Mouse (Mus musculus) embryonic facial prominence, embryonic 15.5 days (tissue): ENCODE measurements around the gene Specc1. TPM values are rescaled to one million over a fixed set of nuclear protein-coding genes. Genes with fewer than 3 reads are reported as not detected.

Experiments
- ATAC-seq: fragments of 200-750 bp; cut with Nextera tagmentation; 2 replicates; pipeline ENCODE4 v1.8.0; 2017; ENCODE audit warnings: low read depth, moderate TSS enrichment; ENCODE audit not compliant: insufficient number of reproducible peaks, low FRiP score, low TSS enrichment
- H3K27ac ChIP-seq: fragments of 300-500 bp; sonication (generic); replicated peaks from 2 replicates; pipeline ENCODE4 v1.5.1; 2015; ENCODE audit warnings: mild to moderate bottlenecking, inconsistent platforms
- H3K27me3 ChIP-seq: fragments of 300-500 bp; sonication (generic); 2 replicates; pipeline ENCODE4 v1.6.1; 2015; ENCODE audit warnings: inconsistent platforms
- H3K36me3 ChIP-seq: fragments of 300-500 bp; sonication (generic); 2 replicates; pipeline ENCODE4 v1.6.1; 2015; ENCODE audit warnings: mild to moderate bottlenecking, inconsistent platforms
- H3K4me1 ChIP-seq: fragments of 300-500 bp; sonication (generic); 2 replicates; pipeline ENCODE4 v1.6.1; 2015; ENCODE audit warnings: inconsistent platforms
- H3K4me2 ChIP-seq: fragments of 300-500 bp; sonication (generic); replicated peaks from 2 replicates; pipeline ENCODE4 v1.6.1; 2015; ENCODE audit warnings: mild to moderate bottlenecking, inconsistent platforms
- H3K4me3 ChIP-seq: fragments of 300-500 bp; sonication (generic); replicated peaks from 2 replicates; pipeline ENCODE4 v1.5.1; 2015; ENCODE audit warnings: mild to moderate bottlenecking, inconsistent platforms
- H3K9ac ChIP-seq: fragments of 300-500 bp; sonication (generic); 2 replicates; pipeline ENCODE4 v1.6.1; 2015; ENCODE audit warnings: inconsistent platforms
- H3K9me3 ChIP-seq: fragments of 300-500 bp; sonication (generic); replicated peaks from 2 replicates; pipeline ENCODE4 v1.6.1; 2016; ENCODE audit warnings: inconsistent platforms
- WGBS: fragments of 180-500 bp; shearing (Covaris S2); methylation state at CpG from one replicate; pipeline ENCODE4 v1.1.7; 2015; 5-methylcytosine and 5-hydroxymethylcytosine counted together
- polyA plus RNA-seq: library from polyadenylated mRNA; unstranded; fragments of >200 nt; fragmentation: Nextera tagmentation; extraction: Ambion mirVana; gene quantifications from 2 replicates; pipeline ENCODE4 v1.2.1, GENCODE M21; 2015

Specc1 gene
- polyA plus RNA-seq, 1 experiment from 2014 or later, result 10.8 TPM

DNA sequence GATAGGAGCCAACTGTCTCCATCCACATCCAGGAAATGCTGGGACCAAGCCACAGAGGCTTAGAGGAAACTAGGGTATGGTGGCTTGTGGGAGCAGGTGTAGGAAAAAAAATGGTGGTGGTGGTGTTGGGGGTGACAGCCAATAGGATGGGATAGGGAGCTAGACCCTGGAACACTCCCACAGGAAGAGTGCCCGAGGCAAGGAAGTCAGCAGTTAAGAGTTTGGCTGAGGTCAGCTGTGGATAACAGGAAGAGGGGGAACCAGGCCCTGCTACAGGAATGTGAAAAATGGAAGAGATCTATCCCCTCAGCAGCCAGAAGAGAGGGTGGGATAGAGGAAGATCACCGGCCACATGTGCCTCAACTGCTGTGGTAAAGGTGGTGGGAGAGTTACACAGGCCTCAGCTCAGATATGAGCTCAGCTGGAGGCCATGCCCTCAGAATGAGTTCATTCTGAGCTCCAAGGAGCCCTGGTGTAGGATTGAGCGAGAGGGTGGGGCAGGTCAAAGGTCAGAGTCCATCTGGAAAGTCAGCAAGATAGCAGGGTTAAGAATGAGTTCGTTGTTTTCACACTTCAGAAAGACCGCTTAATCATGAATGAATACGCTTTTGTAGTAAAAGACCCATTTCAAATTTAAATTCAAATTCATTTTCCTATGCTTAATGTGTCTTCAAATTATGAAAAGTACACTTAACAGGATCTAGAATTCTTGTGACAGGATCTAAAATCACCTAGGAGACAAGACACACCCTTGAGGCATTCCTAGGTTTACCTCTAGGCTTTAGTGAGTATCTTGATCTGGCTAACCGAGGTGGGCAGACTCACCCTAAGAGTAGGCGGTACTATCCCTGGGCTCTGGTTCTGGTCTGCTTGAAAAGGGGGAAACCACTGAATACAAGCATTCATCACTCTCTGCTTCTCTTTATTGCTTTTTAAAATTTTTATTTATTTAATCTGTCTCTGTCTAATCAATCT lies 94.1 kb downstream of the Specc1 start:
- Histone ChIP-seq H3K4me2 (no peak overlapping the region), H3K4me3 (no peak overlapping the region), H3K9ac (no peak overlapping the region), H3K36me3 (no peaks in the 10 kb centered on the region), H3K9me3 (no peaks in the 10 kb centered on the region), H3K27me3 (no peaks in the 10 kb centered on the region), H3K27ac (no peak overlapping the region), H3K4me1 (0 out of 2 replicates have a peak, but pooled peaks cover 6% of the 10 kb centered on the region)
- ATAC-seq, result no peak
- 51% methylated on average over 8 of the region's 8 CpGs for WGBS

GRCm38 (mm10) chr11:62051487-62051886 lies 94.9 kb downstream of the Specc1 start:
- ATAC-seq, result no peak
- WGBS, result 85% methylated on average over 4 of the region's 4 CpGs
- Histone ChIP-seq H3K27me3 (no peaks in the 10 kb centered on the region), H3K9me3 (no peaks in the 10 kb centered on the region), H3K4me2 (no peak overlapping the region), H3K4me1 (0 out of 2 replicates have a peak, but pooled peaks cover 6% of the 10 kb centered on the region), H3K9ac (no peak overlapping the region), H3K36me3 (no peaks in the 10 kb centered on the region), H3K4me3 (no peak overlapping the region), H3K27ac (no peak overlapping the region)

DNA sequence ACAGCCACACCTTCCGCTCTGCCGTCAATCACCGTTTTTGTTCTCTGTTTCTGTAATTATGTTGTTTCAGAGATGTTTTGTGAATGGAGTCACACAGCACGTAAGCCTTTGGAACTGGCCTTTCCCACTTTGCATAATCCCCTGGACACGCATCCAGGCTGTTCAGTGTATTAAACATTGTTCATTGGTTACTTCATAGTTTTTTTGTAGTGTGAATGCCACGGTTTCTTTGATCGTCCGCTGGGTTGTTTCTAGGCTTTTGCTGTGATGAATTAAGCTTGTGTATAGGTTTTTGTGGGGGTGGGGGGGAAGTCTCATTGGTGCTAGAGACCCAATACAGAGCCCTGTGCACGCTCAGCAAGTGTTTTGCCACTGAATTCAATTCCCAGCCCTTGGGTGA lies 97.4 kb downstream of the Specc1 start:
- WGBS, result 61% methylated on average over 9 of the region's 9 CpGs
- Histone ChIP-seq H3K9ac (no peak overlapping the region), H3K4me2 (no peak overlapping the region), H3K27me3 (no peaks in the 10 kb centered on the region), H3K4me3 (no peak overlapping the region), H3K27ac (no peak overlapping the region), H3K9me3 (no peaks in the 10 kb centered on the region), H3K4me1 (0 out of 2 replicates have a peak, but pooled peaks cover 6% of the 10 kb centered on the region), H3K36me3 (no peaks in the 10 kb centered on the region)
- no peak for ATAC-seq

DNA sequence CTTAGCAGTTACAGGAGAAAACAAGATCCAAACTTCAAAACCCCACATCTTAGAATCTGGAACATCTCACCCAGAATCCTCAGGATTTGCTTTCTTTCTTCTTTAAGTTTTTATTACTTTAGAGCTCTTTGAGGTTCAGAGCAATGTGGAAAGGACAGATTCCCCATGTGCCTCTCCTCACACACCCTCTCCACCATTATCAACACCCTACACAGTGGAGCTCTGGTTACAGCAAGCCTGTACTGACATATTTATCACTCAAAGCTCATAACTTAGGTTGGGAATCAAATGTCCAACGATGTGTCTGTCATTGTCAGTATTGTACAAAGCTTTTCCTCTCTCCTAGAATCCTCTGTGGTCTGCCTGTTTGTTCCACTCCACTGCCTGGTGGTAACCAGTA lies 108.0 kb downstream of the Specc1 start:
- Histone ChIP-seq H3K4me1 (no peaks in the 10 kb centered on the region), H3K9ac (no peak overlapping the region), H3K27me3 (no peaks in the 10 kb centered on the region), H3K9me3 (no peaks in the 10 kb centered on the region), H3K27ac (no peak overlapping the region), H3K4me2 (no peak overlapping the region), H3K36me3 (no peaks in the 10 kb centered on the region), H3K4me3 (no peak overlapping the region)
- WGBS, result 48% methylated on average over 1 of the region's 1 CpGs
- no peak for ATAC-seq

GRCm38 (mm10) chr11:62065655-62066054 lies 109.1 kb downstream of the Specc1 start:
- H3K4me2 ChIP-seq, result no peak overlapping the region
- no peaks in the 10 kb centered on the region for H3K4me1 ChIP-seq
- no peak overlapping the region for H3K4me3 ChIP-seq
- H3K9ac ChIP-seq, result no peak overlapping the region
- H3K9me3 ChIP-seq, result no peaks in the 10 kb centered on the region
- H3K36me3 ChIP-seq, result no peaks in the 10 kb centered on the region
- no peak overlapping the region for H3K27ac ChIP-seq
- H3K27me3 ChIP-seq, result no peaks in the 10 kb centered on the region
- WGBS, result 66% methylated on average over 6 of the region's 6 CpGs
- no peak for ATAC-seq

GRCm38 (mm10) chr11:62069554-62069953 lies 113.0 kb downstream of the Specc1 start:
- H3K9me3 ChIP-seq, result no peaks in the 10 kb centered on the region
- 45% methylated on average over 2 of the region's 2 CpGs for WGBS
- no peak for ATAC-seq

GRCm38 (mm10) chr11:62070206-62070605 lies 113.6 kb downstream of the Specc1 start:
- no peak overlapping the region for H3K4me3 ChIP-seq
- H3K27me3 ChIP-seq, result no peaks in the 10 kb centered on the region
- no peak overlapping the region for H3K4me2 ChIP-seq
- no peaks in the 10 kb centered on the region for H3K9me3 ChIP-seq
- WGBS, result 79% methylated on average over 7 of the region's 7 CpGs
- ATAC-seq, result no peak
- no peaks in the 10 kb centered on the region for H3K36me3 ChIP-seq
- no peaks in the 10 kb centered on the region for H3K4me1 ChIP-seq
- H3K9ac ChIP-seq, result no peak overlapping the region
- no peak overlapping the region for H3K27ac ChIP-seq

More at GRCm38 (mm10) chr11:62069554-62069953, 113.0 kb downstream of the Specc1 start:
- no peak overlapping the region for H3K27ac ChIP-seq
- no peaks in the 10 kb centered on the region for H3K4me1 ChIP-seq
- no peaks in the 10 kb centered on the region for H3K36me3 ChIP-seq
- no peak overlapping the region for H3K4me2 ChIP-seq
- no peaks in the 10 kb centered on the region for H3K27me3 ChIP-seq
- H3K9ac ChIP-seq, result no peak overlapping the region
- H3K4me3 ChIP-seq, result no peak overlapping the region

GRCm38 (mm10) chr11:62072406-62072805 lies 115.8 kb downstream of the Specc1 start:
- no peak overlapping the region for H3K9ac ChIP-seq
- H3K4me3 ChIP-seq, result no peak overlapping the region
- H3K4me2 ChIP-seq, result no peak overlapping the region
- H3K36me3 ChIP-seq, result no peaks in the 10 kb centered on the region
- H3K4me1 ChIP-seq, result no peaks in the 10 kb centered on the region; the same call in 1 of the 2 replicates
- H3K27ac ChIP-seq, result no peak overlapping the region
- no peaks in the 10 kb centered on the region for H3K27me3 ChIP-seq
- 79% methylated on average over 3 of the region's 3 CpGs for WGBS
- no peak for ATAC-seq
- H3K9me3 ChIP-seq, result no peaks in the 10 kb centered on the region

DNA sequence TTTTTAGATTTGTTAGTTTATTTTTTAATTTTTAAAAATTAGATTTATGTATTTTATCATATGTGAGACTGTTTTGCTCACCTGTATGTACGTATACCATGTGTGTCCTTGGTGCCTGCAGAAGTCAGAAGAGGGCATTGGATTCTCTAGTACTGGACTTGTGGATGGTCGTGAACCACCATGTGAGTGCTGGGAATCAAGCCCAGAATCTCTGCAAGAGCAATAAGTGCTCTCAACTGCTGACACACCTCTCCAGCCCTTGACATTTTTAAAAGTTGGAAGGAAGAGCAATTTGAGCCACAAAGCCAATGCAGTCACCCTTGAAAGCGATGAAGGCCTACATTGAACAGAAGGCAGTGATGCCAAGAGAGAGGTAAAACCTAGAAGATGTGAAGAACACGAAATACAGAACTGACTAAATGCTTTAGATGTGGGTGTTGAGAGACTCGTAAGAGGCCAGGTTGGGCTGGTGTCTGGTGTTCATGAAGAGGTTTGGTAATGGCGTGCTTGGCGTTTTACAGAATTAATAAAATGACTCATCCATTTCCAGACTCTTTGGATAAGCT lies 117.1 kb downstream of the Specc1 start:
- Histone ChIP-seq H3K4me2 (no peak overlapping the region), H3K9me3 (no peaks in the 10 kb centered on the region), H3K9ac (no peak overlapping the region), H3K4me1 (no peaks in the 10 kb centered on the region; the same call in 1 of the 2 replicates), H3K27ac (no peak overlapping the region), H3K36me3 (no peaks in the 10 kb centered on the region), H3K4me3 (no peak overlapping the region), H3K27me3 (no peaks in the 10 kb centered on the region)
- ATAC-seq, result no peak
- WGBS, result 88% methylated on average over 7 of the region's 7 CpGs

GRCm38 (mm10) chr11:62074578-62074977 lies 118.0 kb downstream of the Specc1 start:
- Histone ChIP-seq H3K36me3 (no peaks in the 10 kb centered on the region), H3K9me3 (no peaks in the 10 kb centered on the region), H3K4me2 (no peak overlapping the region), H3K27me3 (no peaks in the 10 kb centered on the region), H3K9ac (no peak overlapping the region), H3K4me1 (no peaks in the 10 kb centered on the region; the same call in 1 of the 2 replicates), H3K4me3 (no peak overlapping the region), H3K27ac (no peak overlapping the region)
- WGBS, result 82% methylated on average over 8 of the region's 8 CpGs
- no peak for ATAC-seq

DNA sequence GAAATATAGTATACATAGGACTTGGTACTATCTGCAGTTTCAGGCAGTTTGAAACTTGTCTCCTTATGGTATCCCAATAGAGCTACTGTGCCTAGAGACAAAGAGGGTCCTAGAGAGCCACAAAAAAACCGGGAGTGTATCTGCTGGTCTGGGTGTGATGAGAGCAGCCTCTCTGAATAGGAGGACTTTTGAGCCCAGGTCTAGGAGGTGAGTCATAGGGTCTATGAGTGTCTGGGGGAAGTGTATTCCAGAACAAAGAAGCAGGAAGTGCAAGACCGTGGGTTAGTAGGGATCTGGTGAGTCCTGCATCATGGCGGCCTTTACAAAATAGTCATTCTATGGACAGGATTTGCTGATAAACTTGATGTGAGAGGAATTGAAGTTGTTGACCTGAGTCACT lies 118.5 kb downstream of the Specc1 start:
- Histone ChIP-seq H3K4me1 (no peaks in the 10 kb centered on the region; the same call in 1 of the 2 replicates), H3K27ac (no peak overlapping the region), H3K27me3 (no peaks in the 10 kb centered on the region), H3K4me2 (no peak overlapping the region), H3K9ac (no peak overlapping the region), H3K9me3 (no peaks in the 10 kb centered on the region), H3K4me3 (no peak overlapping the region), H3K36me3 (no peaks in the 10 kb centered on the region)
- WGBS, result 84% methylated on average over 3 of the region's 3 CpGs
- ATAC-seq, result no peak
